Mouse (Mus musculus) cerebellum, adult 11-12 months (tissue): Measurements from ENCODE around the gene Foxg1.

ENCODE experiments used
- DNase-seq: peaks from one replicate; pipeline ENCODE4 v3.0.0; 2022

Foxg1 gene

DNA sequence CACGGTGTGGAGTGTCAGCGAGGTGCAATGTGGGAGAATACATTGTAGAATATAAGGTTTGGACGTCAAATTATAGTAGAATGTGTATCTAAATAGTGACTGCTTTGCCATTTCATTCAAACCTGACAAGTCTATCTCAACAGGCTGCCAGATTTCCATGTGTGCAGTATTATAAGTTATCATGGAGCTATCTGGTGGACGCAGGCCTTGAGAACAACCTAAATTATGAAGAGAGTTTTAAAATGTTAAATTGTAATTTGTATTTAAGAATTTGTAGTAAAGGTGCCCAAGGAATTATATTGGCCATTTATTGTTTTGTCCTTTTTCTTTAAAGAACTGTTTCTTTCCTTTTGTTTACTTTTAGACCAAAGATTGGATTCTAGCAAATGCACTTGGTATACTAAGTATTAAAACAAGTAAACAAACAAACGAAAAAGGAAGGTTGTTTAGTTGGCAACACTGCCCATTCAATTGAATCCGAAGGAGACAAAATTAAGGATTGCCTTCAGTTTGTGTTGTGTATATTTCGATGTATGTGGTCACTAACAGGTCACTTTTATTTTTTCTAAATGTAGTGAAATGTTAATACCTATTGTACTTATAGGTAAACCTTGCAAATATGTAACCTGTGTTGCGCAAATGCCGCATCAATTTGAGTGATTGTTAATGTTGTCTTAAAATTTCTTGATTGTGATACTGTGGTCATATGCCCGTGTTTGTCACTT lies 3.8 kb downstream of the Foxg1 start:
- no peak for DNase-seq

DNA sequence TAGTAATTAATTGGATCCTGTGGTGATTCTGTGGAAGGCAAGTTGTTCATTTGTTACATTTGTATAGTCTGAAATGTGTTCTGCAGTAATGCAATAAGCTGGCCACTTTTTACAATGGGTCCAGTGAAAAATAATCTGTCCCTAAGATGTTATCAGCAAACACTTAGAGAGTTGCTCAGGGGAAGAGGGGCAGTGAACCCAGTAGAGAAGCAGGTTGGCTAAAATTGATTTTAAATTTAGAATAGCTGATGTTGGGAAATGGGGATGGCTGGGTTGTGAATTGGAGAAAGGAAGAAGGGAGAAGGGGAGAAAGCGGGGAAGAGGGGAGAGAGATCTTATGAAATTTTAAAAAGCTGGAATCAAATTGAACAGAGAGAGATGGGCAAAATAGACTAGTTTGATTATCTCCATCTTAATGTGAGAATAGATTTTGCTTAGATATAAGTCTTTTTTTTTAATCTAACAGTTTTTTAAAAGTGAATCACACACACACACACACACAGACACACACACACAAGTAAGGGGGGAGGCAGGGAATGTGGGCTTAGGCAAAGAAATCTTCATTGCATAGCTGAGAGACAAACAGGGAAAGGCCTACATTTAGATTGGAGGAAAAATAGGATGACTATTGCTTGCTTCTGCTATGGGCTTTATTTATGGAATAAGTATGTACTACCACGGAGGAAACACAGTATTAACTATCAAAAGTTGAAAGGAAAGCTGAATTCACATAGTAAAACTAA lies 5.6 kb downstream of the Foxg1 start:
- DNase-seq, result no peak

DNA sequence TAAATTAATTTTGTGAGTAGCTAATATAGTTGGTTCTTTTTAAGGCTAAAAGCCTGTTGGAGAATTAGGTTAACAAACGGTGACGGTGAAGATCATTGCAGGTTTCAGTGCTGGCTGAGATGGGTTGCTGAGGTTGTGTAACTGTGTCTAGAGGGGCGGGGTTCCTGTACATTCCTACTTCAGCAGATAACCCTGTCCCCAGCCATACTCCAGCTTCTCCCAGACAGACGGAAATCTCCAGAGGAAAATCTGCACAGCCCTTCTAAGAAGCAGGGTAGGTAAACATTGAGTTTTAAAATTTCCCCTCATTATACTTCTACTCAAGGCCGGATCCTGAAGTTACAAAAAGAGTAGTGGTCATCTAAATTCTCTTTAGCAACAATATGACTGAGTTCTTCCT lies 7.2 kb downstream of the Foxg1 start:
- no peak for DNase-seq

DNA sequence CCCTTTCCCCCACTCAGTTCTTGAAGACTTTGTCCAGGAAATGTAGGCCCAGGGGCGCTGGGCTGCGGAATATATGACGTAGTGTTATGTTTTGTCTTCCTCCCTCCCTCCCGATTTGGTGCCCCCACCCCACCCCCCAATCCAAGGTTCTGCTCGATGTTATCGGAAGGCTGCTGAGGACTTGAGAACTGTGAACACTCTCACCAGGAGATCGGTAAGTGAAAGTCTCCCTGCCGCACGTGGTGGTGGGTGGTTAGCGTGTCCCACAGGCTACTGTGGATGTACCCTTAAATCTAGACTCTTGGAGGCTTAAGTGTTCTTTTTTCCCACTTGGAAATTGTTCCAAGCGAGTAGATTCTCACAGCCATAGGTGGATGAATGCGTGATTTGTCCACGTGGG lies 7.8 kb downstream of the Foxg1 start:
- DNase-seq, result no peak

DNA sequence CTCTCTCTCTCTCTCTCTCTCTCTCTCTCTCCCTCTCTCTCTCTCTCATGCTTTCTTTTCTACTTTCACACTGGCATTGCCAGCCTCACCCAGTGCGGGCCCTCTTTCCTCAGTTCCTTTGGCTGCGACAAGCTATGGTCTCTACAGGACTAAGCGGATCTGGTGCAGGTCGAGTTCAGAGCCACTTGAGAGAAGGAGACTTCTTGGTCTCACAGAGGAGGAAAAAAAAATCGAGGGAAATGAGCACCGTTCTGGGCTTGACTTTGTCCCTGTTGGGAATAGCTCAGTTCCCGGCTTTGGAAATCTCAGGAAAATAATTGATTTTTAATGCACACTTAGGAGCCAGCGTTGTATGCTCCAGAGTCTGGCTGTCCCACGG lies 8.5 kb downstream of the Foxg1 start:
- no peak for DNase-seq

DNA sequence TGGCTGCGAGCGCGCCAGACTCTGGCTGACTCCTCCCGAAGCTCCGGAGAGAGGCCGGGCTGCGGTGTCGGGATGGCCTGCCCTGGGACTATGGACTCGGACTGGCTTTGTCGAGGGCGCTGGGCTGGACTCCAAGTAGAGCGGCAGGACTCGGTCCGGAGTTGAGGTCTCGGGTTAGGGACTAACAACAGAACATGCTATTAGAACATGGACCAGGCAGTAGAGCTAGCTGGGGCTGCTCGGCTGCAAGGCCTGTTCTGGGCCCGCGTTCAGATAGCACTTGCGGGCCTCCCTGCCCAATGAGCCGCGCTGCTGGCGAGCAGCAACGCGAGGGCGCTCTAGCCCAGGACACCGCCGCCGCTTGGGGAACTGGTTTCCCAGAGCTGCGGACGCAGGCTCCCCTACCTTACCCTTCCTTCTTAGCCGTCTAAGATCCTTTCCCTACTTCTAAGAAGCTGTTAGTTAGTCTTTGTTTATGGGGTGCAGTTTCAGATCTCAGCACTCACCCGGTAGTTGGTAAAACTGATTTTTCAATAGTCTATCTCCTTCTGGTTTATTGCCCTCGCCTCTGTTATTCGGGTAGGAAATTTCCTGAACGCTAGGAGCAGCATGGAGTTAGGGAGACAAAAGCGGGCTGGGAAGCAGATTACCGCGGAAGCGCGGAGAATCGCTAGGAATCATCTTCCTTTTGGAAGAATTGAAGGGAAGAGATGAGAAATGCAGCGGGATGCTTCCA lies 9.0 kb downstream of the Foxg1 start:
- DNase-seq, result no peak

DNA sequence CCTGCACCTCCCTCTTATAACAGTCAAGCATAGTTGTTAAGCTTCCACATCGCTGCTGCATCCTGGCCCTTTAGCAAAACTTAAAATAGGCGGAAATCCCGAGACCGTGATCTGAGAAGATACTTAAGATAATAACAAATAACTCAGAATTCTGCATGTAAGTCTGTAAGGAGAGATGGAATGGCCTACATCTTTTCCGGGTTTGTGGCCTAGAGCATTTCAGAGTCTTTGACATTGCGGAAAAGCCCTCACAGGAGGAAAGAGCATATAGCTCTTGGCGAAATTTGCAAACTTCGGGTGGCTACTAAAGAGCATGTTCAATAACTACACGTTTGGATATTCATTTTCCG lies 9.6 kb downstream of the Foxg1 start:
- DNase-seq, result no peak

DNA sequence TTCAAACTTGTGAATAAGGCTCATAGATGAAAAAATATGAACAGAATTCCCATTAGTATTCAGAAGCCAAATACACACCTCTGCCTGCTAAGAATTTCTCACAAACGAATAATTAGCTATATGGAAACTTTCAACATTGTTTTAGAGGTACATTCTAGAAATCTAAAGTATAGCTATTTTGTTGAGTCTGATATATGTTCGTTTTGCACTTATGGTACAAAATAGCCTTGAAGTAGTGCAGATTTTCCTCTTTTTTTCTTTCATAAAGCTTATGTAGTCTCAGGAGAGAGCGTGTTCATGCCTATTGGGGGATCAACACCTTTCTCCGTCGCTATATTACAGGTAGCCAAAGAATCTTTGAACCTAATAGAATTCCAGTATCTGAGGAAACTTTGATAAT lies 10.4 kb downstream of the Foxg1 start:
- no peak for DNase-seq

DNA sequence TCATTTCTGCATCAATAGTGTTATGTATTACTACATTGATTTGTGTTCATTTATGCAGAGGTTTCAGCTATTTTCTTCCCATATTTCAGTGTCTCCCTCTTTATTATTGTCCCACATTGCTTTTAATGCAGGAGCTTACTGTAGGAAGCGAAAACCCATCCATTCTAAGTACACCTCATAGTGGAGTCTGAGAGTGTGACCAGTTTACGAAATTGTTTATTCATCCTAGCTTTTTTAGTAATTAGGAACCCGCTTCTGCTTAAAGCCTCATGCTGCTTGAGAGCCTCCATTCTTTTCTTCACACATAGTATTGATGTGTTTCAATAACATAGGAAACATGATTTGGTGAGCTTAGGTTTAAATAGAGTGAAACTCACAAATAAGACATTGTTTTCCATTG lies 11.2 kb downstream of the Foxg1 start:
- no peak for DNase-seq

DNA sequence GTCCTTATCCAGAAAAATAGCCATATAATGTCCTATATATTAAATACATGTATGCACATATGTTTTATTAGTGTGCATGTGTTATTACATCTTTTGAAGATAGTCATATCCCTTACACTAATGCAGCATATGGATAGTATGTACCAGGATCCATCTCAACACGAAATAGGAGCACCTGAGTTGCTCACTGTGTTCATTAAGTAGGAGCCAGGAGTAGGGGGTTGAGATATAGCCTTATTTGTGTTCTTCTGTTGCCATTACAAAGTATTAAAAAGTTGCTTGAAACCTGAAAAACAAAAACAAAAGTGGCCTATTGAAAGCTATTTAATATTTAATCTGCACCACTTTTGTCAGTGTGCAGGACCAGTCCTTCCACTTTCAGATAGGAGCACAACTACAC lies 11.7 kb downstream of the Foxg1 start:
- DNase-seq, result no peak

DNA sequence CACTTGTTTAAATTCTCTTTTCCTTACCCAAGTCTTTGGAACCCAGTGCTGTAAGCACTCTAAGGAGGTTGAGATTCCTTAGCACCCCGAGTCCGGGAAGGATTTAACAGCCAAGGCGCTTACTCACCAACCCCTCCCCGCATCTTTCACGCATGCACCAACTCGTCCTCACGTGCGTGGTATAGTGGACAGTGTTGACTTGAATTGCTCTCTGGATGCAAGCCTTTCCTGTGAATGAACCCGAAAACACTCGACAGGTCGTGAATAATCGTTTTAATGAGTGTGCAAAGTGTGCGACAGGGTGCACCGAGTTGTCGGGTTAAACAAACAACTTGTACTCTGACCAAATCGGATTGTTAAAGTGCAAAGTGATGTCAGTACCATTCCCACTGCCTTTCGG lies 12.4 kb downstream of the Foxg1 start:
- no peak for DNase-seq

DNA sequence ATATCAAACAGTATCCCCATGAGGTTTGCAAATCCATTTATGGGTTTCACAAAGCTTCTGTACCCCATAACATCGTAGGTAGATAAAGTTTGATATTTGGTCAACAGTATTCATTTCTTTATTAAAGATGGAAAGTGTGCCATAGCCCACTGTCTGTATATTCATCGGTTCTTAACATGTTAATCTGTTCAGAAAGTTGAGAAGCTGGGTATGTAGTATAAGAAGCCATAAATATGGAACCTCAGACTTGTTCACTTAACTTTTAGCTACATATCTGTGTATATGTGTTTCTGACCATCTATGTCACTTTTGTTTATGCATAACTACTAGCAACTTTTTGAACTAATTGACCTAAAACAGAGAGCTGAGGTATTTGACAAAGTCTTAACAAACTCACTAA lies 13.5 kb downstream of the Foxg1 start:
- DNase-seq, result no peak

DNA sequence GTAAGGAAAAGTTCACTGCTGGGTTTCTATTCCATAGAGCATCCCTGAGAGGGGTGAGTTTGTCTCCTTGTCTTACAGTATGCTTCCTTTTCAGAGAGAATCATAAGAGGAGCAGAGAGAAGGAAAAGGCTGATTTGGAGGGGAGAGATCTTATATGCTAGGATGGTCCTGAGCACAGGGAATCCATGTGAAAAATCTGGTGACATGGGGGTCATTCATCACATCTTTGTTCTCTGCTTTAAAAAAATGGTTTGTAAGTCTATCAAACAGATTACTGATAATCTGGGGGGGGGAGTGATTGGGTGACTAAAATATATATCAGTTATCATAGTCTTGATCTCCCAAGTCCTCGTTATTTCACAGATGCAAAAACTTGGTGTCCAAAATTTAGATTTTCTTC lies 14.3 kb downstream of the Foxg1 start:
- no peak for DNase-seq

DNA sequence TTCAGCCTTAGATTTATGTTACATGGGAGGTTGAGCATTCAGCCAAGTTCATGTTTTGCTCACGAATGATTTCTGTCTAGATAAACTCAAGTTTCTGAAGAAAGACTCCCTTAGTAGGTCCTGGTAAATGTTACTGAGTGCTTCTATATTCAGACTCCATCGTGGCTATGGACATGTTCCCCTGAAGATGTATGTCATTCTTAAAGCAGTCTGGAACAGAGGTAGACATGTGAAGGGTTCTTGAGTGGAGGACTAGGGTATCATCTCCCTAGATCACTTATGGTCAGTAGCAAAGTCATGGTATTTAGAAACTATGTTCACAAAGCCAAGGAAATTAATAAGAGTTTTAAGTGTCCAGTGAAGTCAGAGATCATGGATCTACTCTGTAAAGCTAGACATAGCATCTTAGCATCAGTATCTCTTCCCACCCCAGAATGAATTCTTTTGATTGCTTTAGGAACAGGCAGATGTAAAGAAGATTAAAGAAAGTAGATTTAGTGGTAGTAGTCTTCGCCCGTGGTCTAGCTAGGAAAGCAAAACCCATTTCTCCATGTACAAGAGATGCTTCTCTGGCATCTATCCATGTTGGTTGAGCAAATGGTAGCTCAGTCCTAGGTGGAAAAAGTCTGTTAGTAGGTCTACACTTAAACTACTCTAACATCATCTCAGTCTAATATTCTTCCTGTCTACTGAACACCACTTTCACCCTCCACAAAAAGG lies 15.1 kb downstream of the Foxg1 start:
- DNase-seq, result no peak

DNA sequence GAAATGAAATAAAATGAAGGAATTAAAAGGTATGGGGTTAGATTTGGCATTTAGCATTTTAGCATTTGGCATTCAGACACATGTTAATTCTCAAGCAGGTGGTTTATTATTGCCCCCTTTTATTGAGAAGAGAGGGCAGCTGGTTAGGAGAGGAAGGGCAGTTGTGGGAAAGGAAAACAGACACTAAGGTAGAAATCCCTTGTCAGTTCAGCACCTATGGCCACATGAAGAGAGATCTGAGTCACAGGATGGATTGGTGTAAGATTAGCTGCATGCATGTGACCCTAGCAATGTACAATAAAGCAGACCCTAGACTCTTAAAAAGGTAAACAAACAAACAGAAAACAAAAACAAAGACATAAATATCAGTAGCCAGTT lies 15.7 kb downstream of the Foxg1 start:
- no peak for DNase-seq

DNA sequence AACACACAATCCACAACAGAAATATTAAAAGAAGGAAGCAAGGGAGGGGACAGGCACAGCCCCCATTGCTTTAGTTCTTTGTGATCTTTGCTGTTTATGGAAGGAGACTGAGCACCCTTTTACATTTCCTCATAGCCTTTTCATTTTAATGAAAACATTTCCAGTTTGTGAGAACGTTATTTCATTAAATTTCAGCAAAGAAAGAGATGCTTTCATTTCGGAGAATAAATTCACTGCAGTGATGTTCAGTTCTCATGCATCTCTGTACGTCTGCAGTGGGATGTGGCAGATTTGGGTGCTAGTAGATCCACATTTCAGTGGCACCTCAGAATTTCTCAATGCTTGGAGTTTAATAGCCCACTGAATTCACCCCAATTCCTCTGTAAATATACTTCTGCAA lies 16.2 kb downstream of the Foxg1 start:
- no peak for DNase-seq

DNA sequence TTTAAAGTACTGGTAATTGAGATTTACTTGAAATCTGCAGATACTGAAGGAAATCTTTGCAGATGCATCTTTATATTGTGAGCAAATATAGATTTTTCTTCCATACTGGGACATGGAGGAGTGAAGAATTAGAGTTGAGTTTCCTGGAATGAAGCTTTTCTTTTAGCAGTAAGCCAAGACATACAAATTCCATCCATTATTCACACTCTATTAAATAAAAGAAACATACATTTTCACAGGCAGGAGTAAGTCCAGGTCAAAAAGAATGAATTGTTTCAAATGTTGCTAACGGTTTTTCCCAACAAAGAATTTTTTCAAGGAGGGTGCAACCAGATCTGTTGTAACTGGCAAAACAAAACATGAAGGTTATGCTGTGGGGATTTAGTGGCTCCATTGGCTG lies 17.2 kb downstream of the Foxg1 start:
- DNase-seq, result no peak

DNA sequence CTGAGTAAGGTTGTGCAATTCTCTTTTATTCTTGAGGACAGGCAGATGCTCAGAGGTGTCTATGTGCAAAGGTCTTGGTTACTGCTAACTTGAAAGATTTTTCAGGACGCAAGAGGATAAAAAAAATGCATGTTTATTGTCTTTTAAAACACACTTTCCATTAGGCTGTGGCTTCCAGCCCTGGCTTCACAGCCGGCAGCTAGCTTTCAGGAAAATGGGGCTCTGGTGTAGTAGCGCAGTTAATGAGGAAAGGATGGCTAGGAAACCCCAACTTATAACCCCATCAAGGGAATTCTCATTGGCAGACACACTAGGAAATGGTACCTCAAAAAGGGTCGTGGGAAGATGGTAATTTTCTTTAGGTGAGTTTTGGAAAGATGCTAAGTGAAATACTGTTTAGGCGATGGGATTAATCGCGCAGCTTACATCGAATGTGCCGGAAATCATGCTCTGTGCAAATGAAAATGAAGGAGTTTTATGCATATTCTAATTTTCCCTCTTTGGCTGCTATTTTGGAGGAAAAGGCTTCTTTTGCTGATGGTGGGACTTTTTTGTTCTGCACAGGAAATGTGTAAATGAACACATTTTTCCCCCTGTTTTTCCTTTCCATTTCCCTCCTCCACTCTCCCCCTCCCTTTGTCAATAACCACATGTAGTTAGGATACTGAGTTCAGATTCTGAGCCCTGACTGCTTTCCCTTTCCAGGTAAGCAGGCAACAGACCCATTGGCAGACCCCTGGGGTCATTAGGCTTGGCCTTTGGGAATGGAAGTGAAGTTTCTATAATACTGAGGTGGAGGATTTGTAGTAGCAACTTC lies 17.8 kb downstream of the Foxg1 start:
- no peak for DNase-seq

DNA sequence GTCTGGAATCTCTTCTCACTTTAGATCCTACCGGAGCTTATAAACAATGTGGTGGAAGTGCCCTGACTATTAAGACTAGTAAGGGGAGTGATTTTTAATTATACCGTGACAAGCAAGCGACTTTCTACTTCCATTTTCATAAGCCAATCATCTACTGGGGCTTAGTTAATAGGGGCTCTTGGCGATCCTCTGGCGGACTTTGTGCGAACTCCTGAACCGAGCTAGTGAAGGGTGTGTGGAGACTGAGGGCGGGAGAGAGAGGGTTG lies 18.3 kb downstream of the Foxg1 start:
- DNase-seq, result no peak

DNA sequence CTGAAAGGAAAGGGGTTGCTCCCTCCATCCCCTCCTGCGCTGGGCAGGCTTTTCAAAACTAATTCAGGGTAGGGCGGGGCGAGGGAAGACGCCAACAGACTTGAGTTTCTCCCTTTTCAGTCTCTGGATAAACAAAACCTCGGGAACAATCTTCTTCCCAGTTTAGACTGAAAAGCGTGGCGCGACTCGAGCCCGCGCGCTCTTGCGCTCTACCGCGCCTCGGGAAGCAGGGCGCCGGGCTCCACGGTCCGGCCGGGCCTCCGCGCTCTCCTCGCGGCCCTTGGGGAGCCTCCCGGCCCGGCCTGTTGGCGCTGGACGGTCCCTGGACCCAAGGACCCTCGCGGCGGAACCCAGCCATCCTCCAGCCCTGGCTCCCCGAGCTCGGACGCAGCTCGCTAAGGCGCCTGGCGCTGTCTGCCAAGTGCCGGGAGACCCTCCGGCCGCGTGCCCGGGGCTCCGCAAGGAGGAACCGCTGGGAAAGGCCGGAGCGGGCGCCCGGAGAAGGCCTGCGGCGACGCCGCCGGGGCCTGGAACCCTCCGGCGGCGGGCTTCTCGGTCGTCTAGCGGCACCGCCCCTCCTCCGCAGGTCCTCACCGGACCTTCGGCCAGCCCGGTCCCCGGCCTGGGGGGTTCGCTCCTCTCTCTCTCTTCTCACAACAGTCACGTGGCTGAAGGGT lies 18.8 kb downstream of the Foxg1 start:
- DNase-seq, result no peak

DNA sequence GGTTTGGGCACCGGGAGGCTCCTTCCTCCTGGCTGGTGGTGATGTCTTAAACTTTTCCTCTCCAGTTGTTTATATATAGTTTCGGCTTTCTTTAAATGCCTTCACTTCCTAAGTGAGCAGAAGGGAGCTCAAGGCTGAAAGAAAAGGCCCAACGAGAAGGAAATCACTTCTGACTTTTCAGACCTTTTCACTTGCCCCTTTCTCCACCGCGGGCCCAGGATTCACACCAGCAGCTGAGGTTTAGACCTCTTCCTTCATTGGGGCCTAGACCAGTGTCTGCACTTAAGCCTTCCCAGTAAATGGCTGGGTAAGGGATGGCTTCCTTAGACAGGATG lies 19.3 kb downstream of the Foxg1 start:
- DNase-seq, result no peak

DNA sequence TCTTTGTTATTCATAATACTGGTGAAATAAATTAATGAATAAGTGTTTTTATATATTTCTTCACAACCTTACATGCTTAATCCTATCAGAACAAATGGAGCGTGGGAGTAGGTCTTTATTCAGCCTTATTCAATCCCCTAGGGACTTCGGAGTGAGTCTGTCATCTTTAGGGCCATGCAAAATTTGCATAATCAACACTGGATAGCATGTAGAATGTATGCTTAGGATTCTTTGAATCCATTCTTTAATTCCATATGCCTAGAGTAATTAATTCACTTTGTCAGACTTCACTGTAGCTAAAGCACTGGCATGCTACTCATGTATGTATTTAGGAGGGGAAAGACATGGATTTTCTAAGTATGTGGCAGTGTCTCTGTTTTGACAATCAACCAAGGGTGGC lies 27.4 kb downstream of the Foxg1 start:
- DNase-seq, result no peak

DNA sequence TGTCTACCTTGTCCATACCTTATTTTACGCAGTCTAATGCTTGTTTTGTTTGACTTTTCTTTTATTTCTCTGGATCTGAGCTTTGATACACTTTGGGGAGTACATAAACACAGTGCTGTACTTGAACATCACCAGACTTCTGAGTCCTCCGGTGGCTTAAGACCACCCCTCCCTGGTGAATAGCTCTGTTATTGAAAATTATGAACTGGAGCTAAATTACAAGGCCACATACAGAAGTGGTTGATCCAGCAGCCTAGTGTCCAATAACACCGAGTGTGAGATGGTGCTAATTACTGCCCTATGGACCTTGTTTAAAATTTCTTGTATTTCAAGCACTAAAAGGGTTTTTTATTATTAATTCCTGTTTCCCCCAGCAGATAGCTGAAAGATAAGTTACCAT lies 35.5 kb downstream of the Foxg1 start:
- no peak for DNase-seq
